Mouse (Mus musculus) cerebellum, adult 2 months (tissue): ENCODE measurements at regions not wholly inside any gene's neighbourhood (a gene's known extent, or its start where the extent isn't known, plus 50 kb on each side); places are given as distances from the start of the nearest gene placed in this dataset.
"Not testable (repeated sequence)": the region's sequence is repeated elsewhere in the genome, so short reads cannot be mapped to it uniquely, and the experiment has no call there.

Experiments used
- CTCF ChIP-seq: fragments of 200-500 bp; IDR thresholded peaks from 2 replicates; pipeline ENCODE4 v1.5.1; 2011; ENCODE audit warnings: low read depth, mild to moderate bottlenecking, control low read depth, low read length, moderate library complexity, borderline replicate concordance; ENCODE audit not compliant: insufficient read depth
- POLR2A ChIP-seq: fragments of 200-500 bp; IDR thresholded peaks from 2 replicates; pipeline ENCODE4 v1.6.1; 2011; ENCODE audit warnings: low read length, control low read depth, borderline replicate concordance; ENCODE audit not compliant: insufficient read depth

DNA sequence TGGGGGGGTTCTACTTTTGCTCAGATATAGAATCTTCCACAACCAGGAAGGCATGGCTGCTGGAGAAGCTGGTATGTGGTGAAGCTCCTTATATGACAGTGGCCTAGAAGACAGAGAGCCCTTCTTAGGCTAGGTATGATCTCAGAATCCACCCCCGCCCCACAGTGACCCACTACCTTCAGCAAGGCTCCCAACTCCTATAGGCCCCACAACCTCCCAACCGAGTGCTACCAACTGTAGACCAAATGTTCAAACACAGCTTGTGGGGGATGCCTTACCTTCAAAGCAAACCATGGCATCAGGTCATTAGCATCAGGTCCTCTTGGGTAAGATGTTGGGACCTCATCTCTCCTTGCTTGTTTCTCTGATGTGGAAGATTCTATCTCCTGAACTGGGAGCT is 70.6 kb upstream of the Gm21119 start:
- TF ChIP-seq CTCF, POLR2A: not testable (repeated sequence)
